In the genomic region with DNA sequence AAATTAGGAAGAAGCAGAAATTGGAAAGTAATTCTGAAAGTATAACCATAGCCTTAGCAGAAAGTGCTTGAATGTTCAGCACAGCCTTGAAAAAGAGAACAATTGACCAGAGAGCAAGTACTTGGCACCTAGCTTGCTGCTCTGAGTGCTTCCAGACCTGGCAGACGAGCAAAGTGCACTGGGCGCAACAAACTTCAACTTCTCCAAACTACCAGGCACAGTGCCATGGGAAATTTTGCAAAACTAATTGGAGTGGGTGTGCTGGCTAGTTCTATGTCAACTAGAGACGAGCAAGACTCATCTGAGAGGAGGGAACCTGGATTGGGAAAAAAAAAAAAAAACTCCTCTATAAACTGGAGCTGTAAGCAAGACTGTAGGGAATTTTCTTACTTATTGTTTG, we compare ENCODE assay signal across 12 mouse cellular contexts.
DNase-seq lines count a peak whose midpoint lies in the region; ATAC-seq and TF ChIP-seq lines count a peak whose summit lies in the region.
"Had no signal": no experiment of that assay in that cellular context is flagged by ENCODE, and none has a peak within 500 bp of the region (broad histone marks: within the 10 kb centered on the region; RNA-seq: fewer than 3 reads in every experiment).

No protein-coding gene starts in this region.

- no peak overlapping the region for H3K27ac ChIP-seq in forebrain, embryonic 15.5 days (replicated peaks)
- no peak overlapping the region for H3K27ac ChIP-seq in forebrain, embryonic 12.5 days
- H3K27ac ChIP-seq in layer of hippocampus, adult 2 months = no peak overlapping the region
- H3K27ac ChIP-seq in limb, embryonic 10.5 days = no peak overlapping the region
- H3K27ac ChIP-seq: liver, embryonic 14.5 days; midbrain, embryonic 10.5 days; neural tube, embryonic 15.5 days had no signal

- no peaks in the 10 kb centered on the region for H3K27me3 ChIP-seq in forebrain, embryonic 15.5 days
- H3K27me3 ChIP-seq in forebrain, embryonic 12.5 days = no peaks in the 10 kb centered on the region
- no peaks in the 10 kb centered on the region for H3K27me3 ChIP-seq in limb, embryonic 10.5 days (ENCODE audit: low read depth, poor library complexity, severe bottlenecking)
- H3K27me3 ChIP-seq: neural tube, embryonic 15.5 days had no signal

- no peaks in the 10 kb centered on the region for H3K36me3 ChIP-seq in forebrain, embryonic 15.5 days
- H3K36me3 ChIP-seq in forebrain, embryonic 12.5 days (replicated peaks) = no peaks in the 10 kb centered on the region
- no peaks in the 10 kb centered on the region for H3K36me3 ChIP-seq in limb, embryonic 10.5 days
- H3K36me3 ChIP-seq: midbrain, embryonic 10.5 days; neural tube, embryonic 15.5 days had no signal

- no peak for TF ChIP-seq CTCF in layer of hippocampus, adult 2 months (conservative IDR thresholded peaks at IDR 0.05)

- ATAC-seq in forebrain, embryonic 15.5 days (replicated peaks) = 0 out of 2 replicates have a peak, but pooled peaks have one; percentile 23
- ATAC-seq in forebrain, embryonic 12.5 days (ENCODE audit: low FRiP score) = no peak
- ATAC-seq: CD4-positive, CD25-positive, alpha-beta regulatory T cell, adult 4 months had no signal

- H3K4me1 ChIP-seq in forebrain, embryonic 15.5 days = no peaks in the 10 kb centered on the region
- no peaks in the 10 kb centered on the region for H3K4me1 ChIP-seq in forebrain, embryonic 12.5 days
- H3K4me1 ChIP-seq in limb, embryonic 10.5 days = no peaks in the 10 kb centered on the region
- H3K4me1 ChIP-seq: midbrain, embryonic 10.5 days; neural tube, embryonic 15.5 days had no signal

- no peak overlapping the region for H3K9ac ChIP-seq in forebrain, embryonic 15.5 days (replicated peaks)
- no peak overlapping the region for H3K9ac ChIP-seq in forebrain, embryonic 12.5 days
- H3K9ac ChIP-seq: liver, embryonic 14.5 days; neural tube, embryonic 15.5 days had no signal

- 55% methylated on average over 3 of the region's 3 CpGs for WGBS in forebrain, embryonic 15.5 days
- WGBS in forebrain, embryonic 12.5 days = 79% methylated on average over 3 of the region's 3 CpGs
- 80% methylated on average over 3 of the region's 3 CpGs for WGBS in limb, embryonic 10.5 days

- DNase-seq in layer of hippocampus, adult 11-12 months (ENCODE audit: low spot score) = peak; percentile 21
- DNase-seq in layer of hippocampus, adult 9-10 months (ENCODE audit: low spot score) = no peak
- DNase-seq in adipocyte (ENCODE audit: low spot score) = peak; percentile 21
- peak; percentile 26 to 33 for DNase-seq in layer of hippocampus, adult 2 months (ENCODE audit: low spot score in 2 of 2)
- DNase-seq in limb, embryonic 10.5 days (ENCODE audit: low spot score) = no peak
- no peak for DNase-seq in thymus, adult 18-20 months

- H3K4me2 ChIP-seq in forebrain, embryonic 15.5 days (replicated peaks) = no peak overlapping the region
- no peak overlapping the region for H3K4me2 ChIP-seq in forebrain, embryonic 12.5 days
- H3K4me2 ChIP-seq: neural tube, embryonic 15.5 days had no signal

- no peaks in the 10 kb centered on the region for H3K9me3 ChIP-seq in forebrain, embryonic 15.5 days
- no peaks in the 10 kb centered on the region for H3K9me3 ChIP-seq in forebrain, embryonic 12.5 days
- no peaks in the 10 kb centered on the region for H3K9me3 ChIP-seq in limb, embryonic 10.5 days (replicated peaks)
- H3K9me3 ChIP-seq: midbrain, embryonic 10.5 days; neural tube, embryonic 15.5 days had no signal

- H3K4me3 ChIP-seq in forebrain, embryonic 15.5 days = no peak overlapping the region
- H3K4me3 ChIP-seq in forebrain, embryonic 12.5 days (replicated peaks) = no peak overlapping the region
- no peak overlapping the region for H3K4me3 ChIP-seq in layer of hippocampus, adult 2 months
- H3K4me3 ChIP-seq in limb, embryonic 10.5 days = no peak overlapping the region
- H3K4me3 ChIP-seq: midbrain, embryonic 10.5 days; neural tube, embryonic 15.5 days had no signal

Comparison
In these comparisons a context has a peak if more than half of its experiments do, and no peak if none do; other contexts are left out.
1. DNase-seq: peak in layer of hippocampus, adult 11-12 months (single experiment), adipocyte (single experiment) and layer of hippocampus, adult 2 months (2 of 2); none in layer of hippocampus, adult 9-10 months (single experiment), limb, embryonic 10.5 days (single experiment) and thymus, adult 18-20 months (0 of 2).